Mouse (Mus musculus): ENCODE data around the gene Klf9. TPM values are rescaled to one million over a fixed set of nuclear protein-coding genes. Genes with fewer than 3 reads are reported as not detected.

Klf9 gene
- polyA plus RNA-seq, 1 experiment from 2014 or later = 4.6 TPM

DNA sequence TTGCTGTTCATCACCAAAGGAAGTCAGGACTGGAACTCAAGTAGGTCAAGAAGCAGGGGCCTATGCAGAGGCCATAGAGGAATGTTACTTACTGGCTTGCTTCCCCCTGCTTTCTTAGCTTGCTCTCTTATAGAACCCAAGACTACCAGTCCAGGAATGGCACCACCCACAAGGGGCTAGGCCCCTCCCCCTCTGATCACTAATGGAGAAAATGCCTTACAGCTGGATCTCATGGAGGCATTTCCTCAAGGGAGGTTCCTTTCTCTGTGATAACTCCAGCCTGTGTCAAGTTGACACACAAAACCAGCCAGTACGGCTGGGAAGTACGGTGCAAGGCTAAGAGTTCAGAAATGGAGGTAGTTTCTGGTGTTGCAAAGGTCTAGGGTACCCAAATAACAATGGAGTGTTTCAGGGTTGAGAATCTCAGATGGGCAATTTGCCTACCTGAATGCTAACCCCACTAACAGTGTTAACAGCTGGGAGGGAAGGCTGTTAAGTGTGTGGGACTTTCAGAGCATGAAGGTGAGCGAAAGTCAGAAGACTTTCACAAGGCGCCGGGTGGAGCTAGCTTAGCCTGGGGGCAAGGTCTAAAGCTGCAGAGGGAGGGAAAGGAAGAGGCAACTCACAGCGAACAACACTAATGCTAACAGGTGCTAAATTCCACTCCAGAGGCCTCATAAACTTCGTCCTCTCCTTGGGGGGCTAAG, 8.2 kb upstream of the Klf9 start:
- H3K9ac ChIP-seq = no peak overlapping the region
- H3K27me3 ChIP-seq (replicated peaks) = no peaks in the 10 kb centered on the region; the same call in 1 of the 2 replicates
- no peak overlapping the region for H3K4me3 ChIP-seq (replicated peaks)
- H3K36me3 ChIP-seq = no peaks in the 10 kb centered on the region
- 32% methylated on average over 7 of the region's 7 CpGs for WGBS
- no peak overlapping the region for H3K27ac ChIP-seq
- ATAC-seq = peak; percentile 37
- no peak overlapping the region; the same call in 1 of the 2 replicates for H3K4me2 ChIP-seq (replicated peaks)
- H3K4me1 ChIP-seq (replicated peaks) = peaks cover 25% of the 10 kb centered on the region
- no peaks in the 10 kb centered on the region for H3K9me3 ChIP-seq

DNA sequence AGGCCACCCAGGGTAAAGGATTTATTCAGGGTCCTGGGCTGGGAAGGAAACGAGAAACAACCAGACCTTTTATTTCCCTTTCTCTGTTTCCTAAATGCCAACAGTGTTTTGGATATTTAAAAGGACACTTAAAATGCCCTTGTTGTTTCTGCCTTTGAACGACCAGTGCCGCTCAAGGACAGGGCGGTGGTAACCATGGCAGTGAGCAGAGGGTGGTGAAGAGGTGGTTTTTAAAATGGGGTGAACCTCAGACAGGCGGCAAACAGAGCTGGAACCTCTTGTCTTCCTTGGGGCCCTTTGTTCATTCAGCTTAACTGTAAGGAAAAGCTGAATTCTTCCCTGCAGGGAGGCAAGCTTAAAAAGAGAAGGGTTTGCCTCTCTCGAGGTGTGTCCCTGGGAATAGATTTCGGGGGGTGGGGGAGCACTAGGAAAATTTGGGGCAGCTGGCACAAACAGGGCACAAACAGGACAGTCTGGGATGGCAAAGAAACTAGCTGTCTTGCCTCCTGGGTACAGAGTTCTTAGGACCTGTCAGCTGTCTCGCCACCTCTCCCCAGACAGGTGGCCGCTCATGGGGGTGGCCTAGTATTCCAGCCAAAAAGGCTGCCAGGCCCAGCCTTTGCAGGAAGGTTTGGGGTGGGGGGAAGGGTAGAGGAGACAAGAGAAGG, 7.5 kb upstream of the Klf9 start:
- WGBS = 22% methylated on average over 9 of the region's 9 CpGs
- ATAC-seq = peak; percentile 3; the same call in 1 of the 2 replicates
- H3K27ac ChIP-seq = 0 out of 2 replicates have a peak overlapping the region, but pooled peaks have one; percentile 9
- H3K4me2 ChIP-seq (replicated peaks) = peak overlapping the region; percentile 86
- H3K9me3 ChIP-seq = no peaks in the 10 kb centered on the region
- peak overlapping the region; percentile 32; the same call in 1 of the 2 replicates for H3K9ac ChIP-seq
- no peak overlapping the region for H3K4me3 ChIP-seq (replicated peaks)
- no peaks in the 10 kb centered on the region for H3K36me3 ChIP-seq
- peaks cover 25% of the 10 kb centered on the region for H3K4me1 ChIP-seq (replicated peaks)
- no peaks in the 10 kb centered on the region; the same call in 1 of the 2 replicates for H3K27me3 ChIP-seq (replicated peaks)

DNA sequence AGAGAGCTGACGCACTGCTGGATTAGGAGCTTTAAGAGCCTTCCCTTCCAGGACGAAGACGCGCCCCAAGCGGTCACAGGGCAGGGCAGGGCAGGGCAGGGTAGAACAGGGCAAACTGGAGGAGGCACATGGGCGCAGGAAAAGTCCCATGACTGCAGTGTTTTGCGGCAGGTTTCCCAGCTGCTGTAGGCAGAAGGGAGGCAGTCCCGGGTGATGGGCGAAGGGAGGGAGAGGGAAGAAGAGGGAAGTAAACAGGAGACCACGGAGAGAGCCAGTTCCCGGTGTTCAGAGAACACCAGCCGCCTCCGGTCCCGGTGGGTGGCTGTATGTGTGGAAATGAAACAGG, 7.0 kb upstream of the Klf9 start:
- Histone ChIP-seq H3K9ac (peak overlapping the region; percentile 32; the same call in 1 of the 2 replicates), H3K27ac (0 out of 2 replicates have a peak overlapping the region, but pooled peaks have one; percentile 9)
- 4% methylated on average over 14 of the region's 14 CpGs for WGBS

DNA sequence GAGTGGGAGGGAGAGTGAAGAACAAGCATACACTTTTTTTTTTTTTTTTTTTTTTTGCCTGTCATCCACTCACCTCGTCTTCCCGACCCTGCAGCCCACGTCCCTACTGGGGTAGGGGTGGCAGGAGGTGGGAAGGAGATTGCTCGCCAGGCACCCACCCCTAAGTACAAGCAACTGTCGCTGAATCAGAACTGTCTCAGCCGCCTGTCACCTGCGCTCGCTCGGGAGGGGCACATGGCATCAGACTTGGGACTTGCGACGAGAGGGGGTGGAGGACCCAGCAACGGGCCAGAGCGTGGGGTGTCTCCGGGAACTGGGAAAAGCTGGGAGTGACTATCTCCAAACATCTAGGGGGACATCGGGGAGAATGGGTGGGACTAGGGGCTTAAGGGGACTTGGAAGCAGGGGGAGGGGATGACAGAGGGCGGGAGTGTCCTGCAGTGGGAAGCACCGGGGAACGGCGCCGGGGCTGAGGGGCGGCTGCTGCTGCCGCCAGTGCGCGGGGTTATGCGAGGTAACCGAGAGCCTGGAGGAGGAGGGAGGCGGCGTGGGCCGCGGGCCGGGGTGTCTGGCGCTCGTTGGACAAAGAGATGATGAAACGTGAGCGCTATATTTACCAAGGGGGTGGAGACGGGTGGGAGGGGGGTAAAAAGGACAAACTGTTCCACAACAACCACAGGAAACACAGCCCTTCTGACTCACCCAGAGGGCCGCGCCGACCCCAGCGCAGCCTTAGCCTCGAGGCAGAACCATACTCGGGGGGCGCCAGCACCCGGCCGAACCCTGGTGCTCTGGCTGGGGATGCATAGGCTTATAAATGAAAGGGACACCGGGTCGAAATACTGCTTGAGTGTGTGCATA, 6.4 kb upstream of the Klf9 start:
- H3K36me3 ChIP-seq = no peaks in the 10 kb centered on the region
- no peak overlapping the region for H3K27ac ChIP-seq
- peak; percentile 49 for ATAC-seq
- under 1% methylated on average over 47 of the region's 47 CpGs for WGBS
- H3K4me1 ChIP-seq (replicated peaks) = peaks cover 25% of the 10 kb centered on the region
- no peaks in the 10 kb centered on the region; the same call in 1 of the 2 replicates for H3K27me3 ChIP-seq (replicated peaks)
- peak overlapping the region; percentile 32 for H3K9ac ChIP-seq
- peak overlapping the region; percentile 40 for H3K4me3 ChIP-seq (replicated peaks)
- H3K9me3 ChIP-seq = no peaks in the 10 kb centered on the region
- peak overlapping the region; percentile 86 for H3K4me2 ChIP-seq (replicated peaks)

More for the DNA sequence above, 7.0 kb upstream of the Klf9 start:
- Histone ChIP-seq H3K36me3 (no peaks in the 10 kb centered on the region), H3K4me3 (replicated peaks) (peak overlapping the region; percentile 40), H3K4me1 (replicated peaks) (peaks cover 25% of the 10 kb centered on the region), H3K9me3 (no peaks in the 10 kb centered on the region), H3K27me3 (replicated peaks) (no peaks in the 10 kb centered on the region; the same call in 1 of the 2 replicates), H3K4me2 (replicated peaks) (peak overlapping the region; percentile 86)
- ATAC-seq = peak; percentile 44

DNA sequence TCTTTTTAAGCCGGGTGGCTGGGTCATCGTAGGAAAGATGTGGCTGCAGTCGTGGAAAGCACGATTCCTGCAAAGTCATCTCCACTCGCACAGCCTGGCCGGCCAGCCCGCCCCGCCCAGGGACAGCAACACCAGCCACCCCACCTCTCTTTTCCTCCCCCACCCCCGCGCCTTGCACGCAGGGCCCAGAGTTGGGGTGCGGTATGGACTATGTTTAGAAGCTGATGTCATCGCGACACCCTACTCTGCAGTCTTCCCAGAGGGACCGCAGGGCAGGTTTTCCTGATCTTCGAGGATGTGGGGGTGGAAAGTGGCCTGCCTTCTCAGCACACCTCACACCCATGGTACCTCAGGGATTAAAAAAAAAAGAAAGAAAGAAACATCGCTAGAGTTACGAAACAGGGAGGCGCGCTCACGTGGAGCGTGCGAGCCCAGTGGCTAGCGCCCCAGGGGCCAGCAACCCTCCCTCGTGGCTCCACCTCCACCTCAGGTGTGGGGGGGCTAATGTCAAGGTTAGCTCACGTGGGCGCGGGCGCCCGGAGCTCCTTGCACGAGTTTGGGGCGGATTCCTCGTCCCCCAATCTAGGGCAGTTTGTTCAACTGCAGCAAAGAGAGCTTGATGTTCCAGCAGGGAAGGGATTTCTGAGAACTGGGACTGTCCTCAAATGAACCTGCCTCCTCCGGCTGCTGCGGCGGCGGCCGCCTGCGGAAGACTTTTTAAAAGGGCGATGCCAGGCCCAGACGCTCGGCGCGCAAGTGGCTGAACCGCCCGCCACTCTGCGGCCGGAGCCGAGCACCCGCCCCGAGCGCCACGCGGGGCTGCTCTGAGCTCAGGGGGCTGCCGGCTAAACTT, 5.5 kb upstream of the Klf9 start:
- Histone ChIP-seq H3K9me3 (no peaks in the 10 kb centered on the region), H3K27me3 (replicated peaks) (no peaks in the 10 kb centered on the region; the same call in 1 of the 2 replicates), H3K4me3 (replicated peaks) (peak overlapping the region; percentile 40), H3K4me2 (replicated peaks) (peak overlapping the region; percentile 86), H3K4me1 (replicated peaks) (peaks cover 25% of the 10 kb centered on the region), H3K9ac (peak overlapping the region; percentile 45), H3K36me3 (no peaks in the 10 kb centered on the region), H3K27ac (no peak overlapping the region; the same call in 1 of the 2 replicates)
- peak; percentile 47 for ATAC-seq
- WGBS = under 1% methylated on average over 55 of the region's 55 CpGs

DNA sequence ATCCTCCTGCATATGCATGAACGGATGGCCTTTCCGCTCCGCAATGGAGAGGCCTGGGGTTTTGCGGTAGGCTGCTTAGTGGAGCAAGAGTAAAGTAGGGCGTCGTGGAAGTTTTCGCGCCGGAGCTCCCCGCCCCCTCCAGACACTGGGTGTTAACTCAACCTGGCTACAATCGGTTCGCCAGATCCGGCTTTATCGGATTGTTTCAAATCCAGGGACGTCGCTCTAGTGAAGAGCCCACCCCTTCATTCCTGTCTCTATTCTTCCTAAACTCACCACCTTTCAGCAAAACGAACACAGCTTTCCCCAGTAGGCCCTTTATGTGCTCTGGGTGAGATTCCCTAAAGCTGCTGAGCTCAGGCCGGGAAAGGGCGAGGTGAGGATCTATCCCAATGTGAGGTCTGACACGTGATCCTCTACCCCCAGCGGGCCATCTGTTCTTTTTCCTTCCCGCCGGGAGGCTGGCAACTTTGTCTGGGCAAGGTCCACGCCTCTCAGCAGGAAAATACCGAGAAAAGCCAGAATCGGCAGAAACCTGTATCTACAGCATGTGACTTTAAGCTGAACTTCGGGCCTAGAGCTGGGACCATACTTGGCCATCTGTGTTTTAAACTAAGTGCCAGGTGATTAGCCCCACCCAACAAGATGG, 4.7 kb upstream of the Klf9 start:
- 9% methylated on average over 27 of the region's 27 CpGs for WGBS
- H3K36me3 ChIP-seq = no peaks in the 10 kb centered on the region

DNA sequence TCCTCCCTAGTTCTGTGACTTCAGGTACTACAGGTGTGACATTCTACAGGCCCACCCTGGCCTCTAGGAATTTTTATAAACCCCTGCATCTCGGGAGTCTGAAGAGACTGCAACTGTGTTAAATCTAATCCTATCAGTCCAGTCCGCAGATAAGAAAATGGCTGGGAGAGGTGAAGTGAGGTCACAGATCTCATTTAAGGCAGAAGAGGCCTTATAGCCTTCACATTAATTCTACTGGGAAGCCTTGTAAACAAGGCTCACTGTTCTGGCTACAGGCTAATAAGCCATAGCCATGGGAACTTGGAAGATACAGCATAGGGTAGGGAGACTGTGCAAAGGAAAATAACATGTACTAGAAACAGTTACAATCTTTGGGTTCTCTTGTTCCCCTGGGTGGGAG, 3.7 kb upstream of the Klf9 start:
- 55% methylated on average over 2 of the region's 2 CpGs for WGBS
- H3K4me1 ChIP-seq (replicated peaks) = peaks cover 31% of the 10 kb centered on the region

More for the DNA sequence above, 4.7 kb upstream of the Klf9 start:
- Histone ChIP-seq H3K9ac (peak overlapping the region; percentile 45), H3K27ac (no peak overlapping the region), H3K4me2 (replicated peaks) (peak overlapping the region; percentile 86), H3K4me1 (replicated peaks) (peaks cover 25% of the 10 kb centered on the region), H3K4me3 (replicated peaks) (peak overlapping the region; percentile 40), H3K27me3 (replicated peaks) (no peaks in the 10 kb centered on the region; the same call in 1 of the 2 replicates), H3K9me3 (no peaks in the 10 kb centered on the region)
- no peak for ATAC-seq

DNA sequence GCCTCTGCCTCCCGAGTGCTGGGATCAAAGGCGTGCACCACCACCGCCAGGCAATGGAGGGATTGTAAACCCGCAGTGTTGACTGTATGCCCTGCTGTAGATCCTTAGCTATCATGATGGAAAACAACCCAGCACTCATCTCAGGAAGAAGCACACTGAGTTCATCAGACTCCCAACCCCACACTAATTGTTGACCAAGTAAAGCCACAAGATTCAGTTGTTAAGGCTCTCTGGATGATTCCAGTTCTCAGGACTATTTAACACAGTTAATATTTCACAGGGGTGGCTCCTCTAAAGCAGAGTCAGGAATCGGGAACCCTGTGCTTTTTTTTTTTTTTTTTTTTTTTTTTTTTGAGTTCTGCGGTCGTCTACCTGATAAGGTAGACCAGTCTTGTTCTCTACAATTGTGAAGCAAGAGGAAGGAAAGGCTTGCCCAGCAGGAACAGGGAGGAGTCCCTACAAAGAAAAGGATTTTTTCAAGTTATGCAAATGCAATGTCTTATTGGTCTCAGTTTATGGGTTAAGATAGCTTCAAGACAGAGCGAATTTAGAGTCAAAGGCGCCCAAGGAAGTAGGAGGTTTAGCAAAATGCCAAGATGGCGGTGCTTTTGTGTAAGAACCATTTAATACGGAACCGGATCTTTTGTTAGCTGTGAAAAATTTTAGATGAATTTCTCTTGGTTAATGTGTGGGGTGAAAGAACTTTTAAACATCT, 1.1 kb upstream of the Klf9 start:
- H3K9ac ChIP-seq = no peak overlapping the region
- ATAC-seq = no peak
- H3K27ac ChIP-seq = 0 out of 2 replicates have a peak overlapping the region, but pooled peaks have one; percentile 32
- peak overlapping the region; percentile 61 for H3K4me3 ChIP-seq (replicated peaks)
- peak overlapping the region; percentile 96 for H3K4me2 ChIP-seq (replicated peaks)
- 45% methylated on average over 12 of the region's 12 CpGs for WGBS
- H3K4me1 ChIP-seq (replicated peaks) = peaks cover 25% of the 10 kb centered on the region
- H3K36me3 ChIP-seq = no peaks in the 10 kb centered on the region
- H3K27me3 ChIP-seq (replicated peaks) = no peaks in the 10 kb centered on the region
- no peaks in the 10 kb centered on the region for H3K9me3 ChIP-seq

More for the DNA sequence above, 3.7 kb upstream of the Klf9 start:
- no peak for ATAC-seq
- no peak overlapping the region for H3K4me3 ChIP-seq (replicated peaks)
- H3K36me3 ChIP-seq = no peaks in the 10 kb centered on the region
- H3K27me3 ChIP-seq (replicated peaks) = no peaks in the 10 kb centered on the region; the same call in 1 of the 2 replicates
- H3K4me2 ChIP-seq (replicated peaks) = no peak overlapping the region
- H3K9ac ChIP-seq = no peak overlapping the region
- no peak overlapping the region for H3K27ac ChIP-seq
- H3K9me3 ChIP-seq = no peaks in the 10 kb centered on the region

DNA sequence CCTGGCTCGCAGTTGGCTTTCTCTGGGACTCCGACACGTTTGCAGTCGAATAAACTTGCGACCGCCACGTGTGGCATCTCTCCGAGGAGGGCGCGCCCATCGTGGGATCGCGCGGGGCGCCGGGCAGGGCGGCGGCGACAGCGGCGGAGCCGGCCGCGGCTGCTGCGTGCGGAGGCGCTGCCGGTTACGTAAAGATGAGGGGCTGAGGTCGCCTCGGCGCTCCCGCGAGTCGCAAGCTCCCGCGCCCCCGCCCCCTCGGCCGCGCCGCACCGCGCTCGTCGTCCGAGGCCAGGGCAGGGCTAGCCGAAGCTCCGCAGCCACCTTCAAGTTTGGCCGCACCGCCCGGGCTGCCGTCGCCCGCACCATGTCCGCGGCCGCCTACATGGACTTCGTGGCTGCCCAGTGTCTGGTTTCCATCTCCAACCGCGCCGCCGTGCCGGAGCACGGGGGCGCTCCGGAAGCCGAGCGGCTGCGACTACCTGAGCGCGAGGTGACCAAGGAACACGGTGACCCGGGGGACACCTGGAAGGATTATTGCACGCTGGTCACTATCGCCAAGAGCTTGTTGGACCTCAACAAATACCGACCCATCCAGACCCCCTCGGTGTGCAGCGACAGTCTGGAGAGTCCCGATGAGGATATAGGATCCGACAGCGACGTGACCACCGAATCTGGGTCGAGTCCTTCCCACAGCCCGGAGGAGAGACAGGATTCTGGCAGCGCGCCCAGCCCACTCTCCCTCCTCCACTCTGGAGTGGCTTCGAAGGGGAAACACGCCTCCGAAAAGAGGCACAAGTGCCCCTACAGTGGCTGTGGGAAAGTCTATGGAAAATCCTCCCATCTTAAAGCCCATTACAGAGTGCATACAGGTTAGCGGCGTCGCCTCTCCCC, 610 bp downstream of the Klf9 start:
- under 1% methylated on average over 89 of the region's 94 CpGs for WGBS
- peak; percentile 11 for ATAC-seq
- Histone ChIP-seq H3K27ac (peak overlapping the region; percentile 91), H3K4me3 (replicated peaks) (peak overlapping the region; percentile 61), H3K4me2 (replicated peaks) (peak overlapping the region; percentile 96), H3K36me3 (no peaks in the 10 kb centered on the region), H3K9ac (peak overlapping the region; percentile 57), H3K9me3 (no peaks in the 10 kb centered on the region), H3K27me3 (replicated peaks) (no peaks in the 10 kb centered on the region), H3K4me1 (replicated peaks) (peaks cover 12% of the 10 kb centered on the region; the same call in 1 of the 2 replicates)
